Mouse (Mus musculus) spleen, adult 2 months (tissue): ENCODE data around the gene Lrr1.

Experiments
- CTCF ChIP-seq: fragments of 200-500 bp; IDR thresholded peaks from 2 replicates; pipeline ENCODE4 v1.5.1; 2011; ENCODE audit warnings: mild to moderate bottlenecking, inconsistent platforms; ENCODE audit not compliant: insufficient read depth, insufficient read length, insufficient replicate concordance; ENCODE audit errors: extremely low read depth
- POLR2A ChIP-seq: fragments of 200-500 bp; IDR thresholded peaks from 2 replicates; pipeline ENCODE4 v1.6.1; 2011; ENCODE audit warnings: low read depth, low read length, inconsistent platforms

- no peak for TF ChIP-seq CTCF
- no peak for TF ChIP-seq POLR2A
These were observed 30.4 kb downstream of the Lrr1 start for GRCm38 (mm10) chr12:69198985-69199384.
